Comparison of ENCODE assay signal across 12 mouse cellular contexts in genomic region chr2:31282266-31282665, GRCm38 (mm10). TPM values are rescaled to one million over a fixed set of nuclear protein-coding genes. Genes with fewer than 3 reads are reported as not detected.
DNase-seq lines count a peak whose midpoint lies in the region; ATAC-seq and TF ChIP-seq lines count a peak whose summit lies in the region.
"Had no signal": no experiment of that assay in that cellular context is flagged by ENCODE, and none has a peak within 500 bp of the region (broad histone marks: within the 10 kb centered on the region; RNA-seq: fewer than 3 reads in every experiment).

No protein-coding gene starts in this region.

- 56% methylated on average over 7 of the region's 7 CpGs for WGBS in intestine, postnatal 0 days
- WGBS in intestine, embryonic 15.5 days: 56% methylated on average over 7 of the region's 7 CpGs
- 47% methylated on average over 7 of the region's 7 CpGs for WGBS in midbrain, embryonic 16.5 days

- DNase-seq in testis, postnatal 10 days (ENCODE audit: low spot score): no peak
- peak; percentile 65 for DNase-seq in brain, adult 2 months (ENCODE audit: low read depth, low spot score)
- no peak for DNase-seq in yolk sac, embryonic 10.5 days (ENCODE audit: low spot score)
- DNase-seq: thymus, postnatal 25 days had no signal

- no peak overlapping the region for H3K9ac ChIP-seq in intestine, postnatal 0 days (ENCODE audit: low read depth, low read length)
- H3K9ac ChIP-seq in intestine, embryonic 15.5 days: no peak overlapping the region
- no peak overlapping the region for H3K9ac ChIP-seq in midbrain, embryonic 16.5 days (ENCODE audit: low read depth, low read length)
- H3K9ac ChIP-seq: heart, embryonic 13.5 days; liver, embryonic 15.5 days; midbrain, embryonic 15.5 days had no signal

- no peak overlapping the region for H3K27ac ChIP-seq in intestine, postnatal 0 days (ENCODE audit: low read depth, low read length)
- no peak overlapping the region for H3K27ac ChIP-seq in intestine, embryonic 15.5 days
- H3K27ac ChIP-seq in testis, adult 2 months (ENCODE audit: control insufficient read depth, insufficient read depth, low read depth, low read length): no peak overlapping the region
- no peak overlapping the region for H3K27ac ChIP-seq in midbrain, embryonic 16.5 days (ENCODE audit: low read length)
- H3K27ac ChIP-seq: heart, embryonic 13.5 days; liver, embryonic 15.5 days; midbrain, embryonic 15.5 days had no signal

- peaks cover 13% of the 10 kb centered on the region; the same call in 1 of the 2 replicates for H3K36me3 ChIP-seq in intestine, postnatal 0 days (ENCODE audit: control insufficient read depth, insufficient read depth)
- peaks cover 12% of the 10 kb centered on the region; the same call in 1 of the 2 replicates for H3K36me3 ChIP-seq in intestine, embryonic 15.5 days
- no peaks in the 10 kb centered on the region for H3K36me3 ChIP-seq in testis, adult 2 months (ENCODE audit: control insufficient read depth, insufficient read depth, low read length)
- H3K36me3 ChIP-seq in midbrain, embryonic 16.5 days (ENCODE audit: control insufficient read depth, insufficient read depth, low read length): peaks cover 44% of the 10 kb centered on the region
- H3K36me3 ChIP-seq: liver, embryonic 15.5 days had no signal

- ATAC-seq in intestine, postnatal 0 days: no peak
- no peak for ATAC-seq in intestine, embryonic 15.5 days
- ATAC-seq in midbrain, embryonic 16.5 days: no peak
- ATAC-seq: intestine, embryonic 16.5 days; midbrain, embryonic 15.5 days had no signal

- H3K4me3 ChIP-seq in intestine, postnatal 0 days (ENCODE audit: low read depth, low read length): no peak overlapping the region
- no peak overlapping the region for H3K4me3 ChIP-seq in intestine, embryonic 15.5 days (replicated peaks)
- no peak overlapping the region for H3K4me3 ChIP-seq in testis, adult 2 months (ENCODE audit: control insufficient read depth, low read depth, low read length)
- H3K4me3 ChIP-seq in midbrain, embryonic 16.5 days (ENCODE audit: low read depth, low read length): no peak overlapping the region
- H3K4me3 ChIP-seq: heart, embryonic 13.5 days; liver, embryonic 15.5 days; midbrain, embryonic 15.5 days had no signal

- H3K4me2 ChIP-seq in intestine, postnatal 0 days (replicated peaks; ENCODE audit: low read depth): no peak overlapping the region
- H3K4me2 ChIP-seq in intestine, embryonic 15.5 days (replicated peaks): no peak overlapping the region
- H3K4me2 ChIP-seq in midbrain, embryonic 16.5 days (ENCODE audit: low read length): no peak overlapping the region
- H3K4me2 ChIP-seq: heart, embryonic 13.5 days; liver, embryonic 15.5 days; midbrain, embryonic 15.5 days had no signal

- no peaks in the 10 kb centered on the region for H3K27me3 ChIP-seq in intestine, postnatal 0 days (replicated peaks; ENCODE audit: control insufficient read depth, insufficient read depth, low read length)
- no peaks in the 10 kb centered on the region for H3K27me3 ChIP-seq in intestine, embryonic 15.5 days (replicated peaks)
- H3K27me3 ChIP-seq in testis, adult 2 months (ENCODE audit: control insufficient read depth, insufficient read depth, low read length): no peaks in the 10 kb centered on the region
- no peaks in the 10 kb centered on the region for H3K27me3 ChIP-seq in midbrain, embryonic 16.5 days (ENCODE audit: control insufficient read depth, insufficient read depth, low read depth, low read length)
- H3K27me3 ChIP-seq: heart, embryonic 13.5 days; liver, embryonic 15.5 days; midbrain, embryonic 15.5 days had no signal

- no peak for TF ChIP-seq POLR2A in testis, adult 2 months (IDR thresholded peaks at IDR 0.05; ENCODE audit: control insufficient read depth, low read depth, low read length)

- no peaks in the 10 kb centered on the region for H3K9me3 ChIP-seq in intestine, postnatal 0 days (ENCODE audit: control insufficient read depth)
- H3K9me3 ChIP-seq in intestine, embryonic 15.5 days: no peaks in the 10 kb centered on the region
- H3K9me3 ChIP-seq in midbrain, embryonic 16.5 days (replicated peaks; ENCODE audit: control insufficient read depth, low read length, poor library complexity, severe bottlenecking): no peaks in the 10 kb centered on the region
- H3K9me3 ChIP-seq: heart, embryonic 13.5 days; liver, embryonic 15.5 days; midbrain, embryonic 15.5 days had no signal

- TF ChIP-seq CTCF in intestine, postnatal 0 days (IDR thresholded peaks at IDR 0.05; ENCODE audit: low read depth): peak; percentile 62
- TF ChIP-seq CTCF in testis, adult 2 months (IDR thresholded peaks at IDR 0.05; ENCODE audit: control insufficient read depth, insufficient read depth, insufficient replicate concordance, low read depth, low read length): peak; percentile 64; the same call in 1 of the 2 replicates

- H3K4me1 ChIP-seq in intestine, postnatal 0 days (replicated peaks; ENCODE audit: control insufficient read depth, insufficient read depth, low read length): no peaks in the 10 kb centered on the region
- H3K4me1 ChIP-seq in intestine, embryonic 15.5 days (replicated peaks): no peaks in the 10 kb centered on the region
- H3K4me1 ChIP-seq in testis, adult 2 months (ENCODE audit: control insufficient read depth, insufficient read depth, low read length): no peaks in the 10 kb centered on the region; the same call in 1 of the 2 replicates
- H3K4me1 ChIP-seq in midbrain, embryonic 16.5 days (ENCODE audit: control insufficient read depth, insufficient read depth, low read length): no peaks in the 10 kb centered on the region
- H3K4me1 ChIP-seq: liver, embryonic 15.5 days; midbrain, embryonic 15.5 days had no signal

RNA-seq across cellular contexts. Expression of gene Hmcn2, which starts 31.9 kb away (rescaled TPM):
- polyA plus RNA-seq in intestine, postnatal 0 days (2015; fragmentation: Nextera tagmentation; extraction: Ambion mirVana): 5.5 and 8.1 TPM in 2 replicates
- 3.3 and 4.2 TPM in 2 replicates for polyA plus RNA-seq in intestine, embryonic 15.5 days (2015; fragmentation: Nextera tagmentation; extraction: Ambion mirVana)
- polyA plus RNA-seq in testis, adult 2 months (2012; rRNA removed): 4.1 and 5.3 TPM in 2 replicates
- polyA plus RNA-seq in midbrain, embryonic 16.5 days (2015; fragmentation: Nextera tagmentation; extraction: Ambion mirVana): 0.16 and 0.18 TPM in 2 replicates

RNA-seq across cellular contexts. Expression of gene Ncs1, which starts 36.6 kb away (rescaled TPM):
- polyA plus RNA-seq in intestine, postnatal 0 days (2015; fragmentation: Nextera tagmentation; extraction: Ambion mirVana): 8.4 and 8.5 TPM in 2 replicates
- polyA plus RNA-seq in intestine, embryonic 15.5 days (2015; fragmentation: Nextera tagmentation; extraction: Ambion mirVana): 23.9 and 25.0 TPM in 2 replicates
- 5.7 and 7.7 TPM in 2 replicates for polyA plus RNA-seq in testis, adult 2 months (2012; rRNA removed)
- polyA plus RNA-seq in midbrain, embryonic 16.5 days (2015; fragmentation: Nextera tagmentation; extraction: Ambion mirVana): 148 and 164 TPM in 2 replicates
